Mouse (Mus musculus) embryonic facial prominence, embryonic 12.5 days (tissue): Measurements from ENCODE around the gene Baiap2l2. TPM values are rescaled to one million over a fixed set of nuclear protein-coding genes. Genes with fewer than 3 reads are reported as not detected.

Experiments
- ATAC-seq: fragments of 200-750 bp; cut with Nextera tagmentation; 2 replicates; pipeline ENCODE4 v1.8.0; 2017; ENCODE audit not compliant: insufficient number of reproducible peaks, insufficient read depth, low FRiP score, low TSS enrichment
- H3K27ac ChIP-seq: fragments of 300-500 bp; sonication (generic); 2 replicates; pipeline ENCODE4 v1.5.1; 2016; ENCODE audit warnings: mild to moderate bottlenecking
- H3K27me3 ChIP-seq: fragments of 300-500 bp; sonication (generic); 2 replicates; pipeline ENCODE4 v1.6.1; 2016; ENCODE audit warnings: mild to moderate bottlenecking, moderate library complexity
- H3K36me3 ChIP-seq: fragments of 300-500 bp; sonication (generic); 2 replicates; pipeline ENCODE4 v1.6.1; 2016; ENCODE audit warnings: mild to moderate bottlenecking
- H3K4me1 ChIP-seq: fragments of 300-500 bp; sonication (generic); 2 replicates; pipeline ENCODE4 v1.6.1; 2016
- H3K4me2 ChIP-seq: fragments of 300-500 bp; sonication (generic); replicated peaks from 2 replicates; pipeline ENCODE4 v1.6.1; 2016; ENCODE audit warnings: mild to moderate bottlenecking, moderate library complexity
- H3K4me3 ChIP-seq: fragments of 300-500 bp; sonication (generic); 2 replicates; pipeline ENCODE4 v1.5.1; 2016; ENCODE audit warnings: mild to moderate bottlenecking
- H3K9ac ChIP-seq: fragments of 300-500 bp; sonication (generic); 2 replicates; pipeline ENCODE4 v1.6.1; 2016; ENCODE audit warnings: mild to moderate bottlenecking, moderate library complexity
- H3K9me3 ChIP-seq: fragments of 300-500 bp; sonication (generic); 2 replicates; pipeline ENCODE4 v1.6.1; 2016; ENCODE audit warnings: mild to moderate bottlenecking, moderate library complexity
- WGBS: fragments of 180-500 bp; shearing (Covaris S2); methylation state at CpG from one replicate; pipeline ENCODE4 v1.1.7; 2016; 5-methylcytosine and 5-hydroxymethylcytosine counted together
- polyA plus RNA-seq: library from polyadenylated mRNA; unstranded; fragments of >200 nt; fragmentation: Nextera tagmentation; extraction: Ambion mirVana; gene quantifications from 2 replicates; pipeline ENCODE4 v1.2.1, GENCODE M21; 2016

Gene Baiap2l2
- polyA plus RNA-seq, 1 experiment from 2014 or later, result 10.7 TPM

DNA sequence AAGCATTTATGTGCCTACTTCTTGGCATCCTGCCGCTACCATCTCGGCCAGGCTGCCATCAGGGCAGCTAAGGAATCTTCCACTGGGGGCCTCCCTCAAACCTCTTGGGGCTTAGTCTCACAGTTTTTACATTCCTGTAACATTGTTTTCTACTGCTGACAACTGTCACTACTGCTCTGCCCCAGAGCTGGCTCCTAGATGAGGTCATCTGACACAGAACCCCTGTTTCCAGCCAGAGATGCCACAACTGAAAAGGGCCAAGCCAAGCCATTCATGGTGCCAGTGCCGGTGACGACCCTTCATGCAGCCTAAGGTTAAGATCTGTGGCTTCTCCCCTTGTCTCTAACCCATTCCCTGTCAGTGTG lies 38.4 kb upstream of the Baiap2l2 start:
- no peak for ATAC-seq
- WGBS, result 79% methylated on average over 4 of the region's 4 CpGs
- peaks cover 38% of the 10 kb centered on the region for H3K4me1 ChIP-seq

DNA sequence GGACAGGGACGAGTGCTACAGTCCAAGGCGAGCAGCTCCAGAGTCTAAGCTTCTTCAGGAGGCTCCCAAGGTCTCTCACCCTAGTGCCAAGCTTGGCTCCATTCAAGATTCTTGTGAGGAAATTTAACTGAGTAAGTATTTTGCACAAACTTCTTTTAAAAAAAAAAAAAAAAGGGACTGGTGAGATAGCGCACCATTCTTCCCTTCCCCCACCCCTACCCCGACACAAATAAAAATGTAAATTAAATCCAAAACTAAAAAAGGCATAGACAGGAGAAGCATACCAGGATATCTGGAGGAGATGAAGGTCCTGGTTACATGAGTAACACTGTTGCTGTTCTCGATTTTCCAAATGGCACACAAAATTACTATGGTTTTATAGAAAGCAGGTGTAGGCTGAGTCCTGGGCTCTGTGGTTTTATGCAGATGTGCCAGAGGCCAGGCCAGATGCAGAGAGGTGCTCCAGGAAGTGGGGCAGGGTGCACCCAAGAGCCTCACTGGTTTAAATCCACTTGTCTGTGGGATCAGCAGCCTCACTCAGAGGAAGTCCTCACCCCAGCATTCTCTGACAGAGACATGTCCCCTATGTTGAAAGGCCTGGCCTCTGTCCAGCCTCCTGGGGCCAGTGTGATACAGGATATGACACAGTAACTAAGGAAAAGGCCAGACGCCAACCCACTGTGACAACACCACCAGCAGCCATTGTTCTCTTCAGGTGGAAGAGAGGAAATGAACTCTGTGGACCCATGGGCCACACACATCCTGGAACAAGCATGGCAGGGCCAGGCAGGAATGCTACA lies 37.9 kb upstream of the Baiap2l2 start:
- H3K36me3 ChIP-seq, result no peaks in the 10 kb centered on the region
- peaks cover 38% of the 10 kb centered on the region for H3K4me1 ChIP-seq
- H3K4me2 ChIP-seq, result no peak overlapping the region
- no peak for ATAC-seq
- no peak overlapping the region for H3K4me3 ChIP-seq
- H3K9ac ChIP-seq, result no peak overlapping the region
- 0 out of 2 replicates have a peak overlapping the region, but pooled peaks have one; percentile 41 for H3K27ac ChIP-seq
- WGBS, result 60% methylated on average over 6 of the region's 6 CpGs
- no peaks in the 10 kb centered on the region for H3K27me3 ChIP-seq
- H3K9me3 ChIP-seq, result no peaks in the 10 kb centered on the region

More for the DNA sequence above, 38.4 kb upstream of the Baiap2l2 start:
- Histone ChIP-seq H3K4me3 (no peak overlapping the region), H3K27me3 (no peaks in the 10 kb centered on the region), H3K27ac (0 out of 2 replicates have a peak overlapping the region, but pooled peaks have one; percentile 24), H3K9ac (no peak overlapping the region), H3K4me2 (no peak overlapping the region), H3K36me3 (no peaks in the 10 kb centered on the region), H3K9me3 (no peaks in the 10 kb centered on the region)

DNA sequence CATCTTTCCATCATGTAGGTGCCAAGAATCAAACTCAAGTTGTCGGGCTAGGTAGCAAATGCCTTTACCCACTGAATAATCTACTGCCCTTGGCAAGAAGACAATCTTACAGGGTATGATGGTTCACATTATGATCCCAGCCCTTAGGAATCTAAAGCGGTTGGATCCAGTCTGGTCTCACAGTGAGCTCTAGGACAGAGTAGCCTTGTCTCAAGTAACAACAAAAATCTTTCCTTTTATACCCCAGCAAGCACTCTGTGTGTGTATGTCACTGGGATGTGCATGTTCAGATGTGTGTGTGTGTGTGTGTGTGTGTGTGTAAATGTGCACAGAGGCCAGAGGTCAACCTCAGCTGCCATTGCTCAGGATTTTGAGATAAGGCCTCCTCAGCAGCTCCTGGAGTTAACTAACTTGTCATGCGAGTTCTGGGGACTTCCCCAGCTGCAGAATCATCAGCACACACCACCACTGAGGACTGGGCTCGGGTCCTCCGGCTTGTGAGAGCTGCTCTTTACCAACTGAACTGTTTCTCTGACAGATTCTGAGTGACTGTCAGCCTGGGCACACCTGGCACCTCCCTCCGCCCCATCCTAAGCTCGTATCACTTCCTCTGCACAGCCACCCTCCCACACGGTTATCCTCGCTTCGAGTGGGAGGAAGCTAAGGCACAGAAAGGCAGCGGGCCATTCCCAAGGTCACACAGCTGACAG lies 37.1 kb upstream of the Baiap2l2 start:
- WGBS, result 71% methylated on average over 11 of the region's 11 CpGs
- ATAC-seq, result no peak
- no peaks in the 10 kb centered on the region for H3K9me3 ChIP-seq
- no peaks in the 10 kb centered on the region for H3K36me3 ChIP-seq
- peaks cover 37% of the 10 kb centered on the region for H3K4me1 ChIP-seq
- H3K4me3 ChIP-seq, result no peak overlapping the region
- H3K4me2 ChIP-seq, result no peak overlapping the region
- H3K27ac ChIP-seq, result peak overlapping the region; percentile 41; the same call in 1 of the 2 replicates
- no peak overlapping the region for H3K9ac ChIP-seq
- H3K27me3 ChIP-seq, result no peaks in the 10 kb centered on the region

GRCm38 (mm10) chr15:79321733-79322190 lies 36.4 kb upstream of the Baiap2l2 start:
- peaks cover 30% of the 10 kb centered on the region for H3K4me1 ChIP-seq
- WGBS, result 76% methylated on average over 5 of the region's 5 CpGs
- no peak overlapping the region for H3K4me2 ChIP-seq
- no peaks in the 10 kb centered on the region for H3K36me3 ChIP-seq
- H3K9ac ChIP-seq, result no peak overlapping the region
- ATAC-seq, result no peak
- H3K4me3 ChIP-seq, result no peak overlapping the region
- no peak overlapping the region for H3K27ac ChIP-seq
- no peaks in the 10 kb centered on the region for H3K27me3 ChIP-seq
- H3K9me3 ChIP-seq, result no peaks in the 10 kb centered on the region

GRCm38 (mm10) chr15:79313848-79314369 lies 28.6 kb upstream of the Baiap2l2 start:
- Histone ChIP-seq H3K36me3 (peaks cover 16% of the 10 kb centered on the region), H3K4me2 (no peak overlapping the region), H3K4me1 (peaks cover 3% of the 10 kb centered on the region; the same call in 1 of the 2 replicates), H3K27ac (no peak overlapping the region), H3K9ac (no peak overlapping the region), H3K27me3 (no peaks in the 10 kb centered on the region), H3K4me3 (no peak overlapping the region), H3K9me3 (no peaks in the 10 kb centered on the region)
- WGBS, result 57% methylated on average over 8 of the region's 8 CpGs
- no peak for ATAC-seq

GRCm38 (mm10) chr15:79307861-79308260 lies 22.5 kb upstream of the Baiap2l2 start:
- Histone ChIP-seq H3K27ac (no peak overlapping the region), H3K36me3 (peaks cover 27% of the 10 kb centered on the region), H3K9ac (no peak overlapping the region), H3K4me1 (no peaks in the 10 kb centered on the region), H3K9me3 (no peaks in the 10 kb centered on the region), H3K4me3 (no peak overlapping the region), H3K4me2 (no peak overlapping the region), H3K27me3 (no peaks in the 10 kb centered on the region)
- WGBS, result 78% methylated on average over 4 of the region's 4 CpGs
- ATAC-seq, result no peak

GRCm38 (mm10) chr15:79306043-79306637 lies 20.8 kb upstream of the Baiap2l2 start:
- H3K36me3 ChIP-seq, result peaks cover 18% of the 10 kb centered on the region
- 76% methylated on average over 23 of the region's 23 CpGs for WGBS
- ATAC-seq, result no peak

GRCm38 (mm10) chr15:79304832-79305231 lies 19.5 kb upstream of the Baiap2l2 start:
- Histone ChIP-seq H3K27me3 (no peaks in the 10 kb centered on the region), H3K4me2 (no peak overlapping the region), H3K4me3 (no peak overlapping the region), H3K36me3 (peaks cover 11% of the 10 kb centered on the region), H3K4me1 (no peaks in the 10 kb centered on the region), H3K27ac (no peak overlapping the region), H3K9me3 (no peaks in the 10 kb centered on the region), H3K9ac (no peak overlapping the region)
- no peak for ATAC-seq
- WGBS, result 52% methylated on average over 4 of the region's 5 CpGs

More at GRCm38 (mm10) chr15:79306043-79306637, 20.8 kb upstream of the Baiap2l2 start:
- Histone ChIP-seq H3K27ac (no peak overlapping the region), H3K4me2 (no peak overlapping the region), H3K4me1 (no peaks in the 10 kb centered on the region), H3K4me3 (no peak overlapping the region), H3K27me3 (no peaks in the 10 kb centered on the region), H3K9me3 (no peaks in the 10 kb centered on the region), H3K9ac (no peak overlapping the region)

DNA sequence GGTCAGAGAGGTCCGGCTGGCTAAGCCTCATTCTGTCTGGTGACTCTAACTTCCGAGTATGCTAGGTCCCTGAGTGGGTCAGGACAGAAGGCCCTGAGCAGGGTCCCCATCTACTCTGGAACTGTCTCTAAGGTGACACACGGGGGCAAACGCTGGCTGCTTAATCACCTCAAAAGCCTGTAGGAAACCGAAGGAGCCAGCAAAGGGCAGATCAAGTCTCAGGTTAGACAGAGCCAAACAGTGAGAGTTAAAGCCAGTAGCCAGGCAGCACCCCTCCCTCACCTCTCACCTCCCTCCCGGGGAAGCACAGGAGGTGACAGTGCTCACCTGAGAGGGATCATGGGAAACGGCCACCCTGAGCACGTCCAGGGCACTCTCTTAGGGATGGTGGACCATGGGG lies 18.4 kb upstream of the Baiap2l2 start:
- no peaks in the 10 kb centered on the region for H3K27me3 ChIP-seq
- no peak overlapping the region for H3K9ac ChIP-seq
- H3K4me3 ChIP-seq, result no peak overlapping the region
- no peak overlapping the region for H3K4me2 ChIP-seq
- H3K4me1 ChIP-seq, result no peaks in the 10 kb centered on the region
- peaks cover 11% of the 10 kb centered on the region for H3K36me3 ChIP-seq
- H3K9me3 ChIP-seq, result no peaks in the 10 kb centered on the region
- ATAC-seq, result no peak
- 79% methylated on average over 8 of the region's 8 CpGs for WGBS
- H3K27ac ChIP-seq, result no peak overlapping the region

DNA sequence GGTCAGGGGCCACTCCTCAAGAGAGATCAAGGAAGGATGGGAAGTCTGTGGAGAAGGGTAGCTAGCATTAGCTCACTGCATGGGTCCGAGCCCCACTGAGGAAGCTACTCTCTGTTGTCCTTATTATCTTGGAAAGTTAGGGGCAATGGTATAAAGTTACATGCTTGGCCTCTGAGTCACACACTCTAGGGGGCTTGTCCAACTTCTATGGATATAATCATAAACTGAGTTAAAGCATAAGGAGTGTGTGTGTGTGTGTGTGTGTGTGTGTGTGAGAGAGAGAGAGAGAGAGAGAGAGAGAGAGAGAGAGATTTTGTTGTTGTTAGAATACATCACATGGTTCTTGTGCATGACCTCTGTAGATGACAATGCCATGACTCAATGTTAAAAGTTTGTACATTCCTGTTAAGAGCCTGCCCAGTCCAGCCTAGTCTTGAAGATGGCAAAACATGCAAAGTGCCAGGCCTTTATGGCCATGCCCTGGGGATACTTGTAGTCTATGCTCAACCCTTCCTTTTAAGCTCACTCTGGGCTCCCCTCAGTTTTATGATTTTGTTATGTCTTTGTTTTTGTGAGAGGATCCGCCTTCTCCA lies 14.3 kb upstream of the Baiap2l2 start:
- 68% methylated on average over 2 of the region's 2 CpGs for WGBS
- Histone ChIP-seq H3K27ac (no peak overlapping the region), H3K4me1 (no peaks in the 10 kb centered on the region), H3K36me3 (no peaks in the 10 kb centered on the region), H3K4me2 (no peak overlapping the region), H3K9ac (no peak overlapping the region), H3K4me3 (no peak overlapping the region), H3K27me3 (no peaks in the 10 kb centered on the region), H3K9me3 (no peaks in the 10 kb centered on the region)
- no peak for ATAC-seq

GRCm38 (mm10) chr15:79298553-79298952 lies 13.2 kb upstream of the Baiap2l2 start:
- ATAC-seq, result no peak

More at GRCm38 (mm10) chr15:79298553-79298952, 13.2 kb upstream of the Baiap2l2 start:
- Histone ChIP-seq H3K9me3 (no peaks in the 10 kb centered on the region), H3K4me1 (no peaks in the 10 kb centered on the region), H3K4me2 (no peak overlapping the region), H3K27me3 (no peaks in the 10 kb centered on the region), H3K9ac (no peak overlapping the region), H3K27ac (no peak overlapping the region), H3K4me3 (no peak overlapping the region), H3K36me3 (no peaks in the 10 kb centered on the region)
- 90% methylated on average over 6 of the region's 6 CpGs for WGBS
